Mouse (Mus musculus) left cerebral cortex, postnatal 36 days (tissue): Measurements from ENCODE around the gene Brd7. TPM values are rescaled to one million over a fixed set of nuclear protein-coding genes. Genes with fewer than 3 reads are reported as not detected.
A peak's percentile ranks its signal among the peaks of the same experiment; 100 is the strongest.

Experiments used
- DNase-seq, 2 experiments: peaks; one replicate each; pipeline ENCODE4 v3.0.0; 2021 to 2022; ENCODE audit warnings: low spot score in 2 of 2, mixed read lengths in 1 of 2
- intact Hi-C: fragments of 180-260 bp; cut with DNase I; formaldehyde crosslinking; loops from one replicate; pipeline ENCODE4 v1.15.1; 2025
- total RNA-seq, 2 experiments: library from RNA; stranded (reverse); gene quantifications; 2 replicates each; pipeline ENCODE4 v1.2.3; 2021

The Brd7 gene
- total RNA-seq, 2 experiments from 2014 or later = 48.2 to 66.4 TPM

DNA sequence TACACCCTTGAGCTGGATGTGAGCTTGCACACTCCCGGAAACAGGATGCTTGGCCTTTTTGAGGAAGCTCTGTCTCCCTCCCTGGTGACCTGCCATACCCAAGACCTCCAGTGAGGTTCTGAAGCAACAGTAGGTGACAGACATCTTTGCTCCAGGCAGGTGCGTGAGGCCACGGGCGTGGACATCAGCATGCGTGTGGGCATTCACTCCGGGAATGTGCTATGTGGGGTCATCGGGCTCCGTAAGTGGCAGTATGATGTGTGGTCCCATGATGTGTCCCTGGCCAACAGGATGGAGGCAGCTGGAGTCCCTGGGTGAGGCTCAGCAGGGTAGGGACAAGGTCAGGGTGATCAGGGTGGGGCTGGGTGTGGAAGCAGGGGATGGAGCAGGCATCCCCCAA, 46.7 kb downstream of the Brd7 start:
- DNase-seq = no peak
- intact Hi-C loops = no loop called here

- peak in 1 of 2 experiments; percentile 3 for DNase-seq
- intact Hi-C loops = no loop called here
These were observed 48.0 kb downstream of the Brd7 start for GRCm38 (mm10) chr8:88313991-88314390.

DNA sequence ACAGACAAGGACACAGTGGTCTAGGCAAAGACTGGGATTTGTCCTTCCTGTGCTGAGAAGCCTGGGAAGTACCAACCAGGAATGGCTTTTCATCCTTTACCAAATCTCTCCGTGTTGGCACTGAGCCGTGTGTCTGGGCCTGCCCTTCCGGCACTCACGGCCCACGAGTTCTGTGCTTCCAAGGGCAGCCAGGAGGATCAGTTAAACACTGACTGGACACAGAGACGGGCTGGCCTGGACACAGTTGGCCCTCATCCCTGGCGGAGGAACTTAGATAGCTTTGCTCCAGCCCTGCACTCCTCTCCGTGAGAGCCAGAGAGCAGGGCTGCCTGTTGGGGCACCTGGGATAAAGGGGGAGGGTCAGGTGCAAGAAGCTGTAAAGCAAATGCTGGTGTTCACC, 49.0 kb downstream of the Brd7 start:
- intact Hi-C loops = no loop called here
- DNase-seq = no peak

GRCm38 (mm10) chr8:88310286-88310685, 51.7 kb downstream of the Brd7 start:
- no peak for DNase-seq
- intact Hi-C loops = no loop called here

- intact Hi-C loops = no loop called here
- no peak for DNase-seq
These were observed 52.1 kb downstream of the Brd7 start for GRCm38 (mm10) chr8:88309881-88310280.

DNA sequence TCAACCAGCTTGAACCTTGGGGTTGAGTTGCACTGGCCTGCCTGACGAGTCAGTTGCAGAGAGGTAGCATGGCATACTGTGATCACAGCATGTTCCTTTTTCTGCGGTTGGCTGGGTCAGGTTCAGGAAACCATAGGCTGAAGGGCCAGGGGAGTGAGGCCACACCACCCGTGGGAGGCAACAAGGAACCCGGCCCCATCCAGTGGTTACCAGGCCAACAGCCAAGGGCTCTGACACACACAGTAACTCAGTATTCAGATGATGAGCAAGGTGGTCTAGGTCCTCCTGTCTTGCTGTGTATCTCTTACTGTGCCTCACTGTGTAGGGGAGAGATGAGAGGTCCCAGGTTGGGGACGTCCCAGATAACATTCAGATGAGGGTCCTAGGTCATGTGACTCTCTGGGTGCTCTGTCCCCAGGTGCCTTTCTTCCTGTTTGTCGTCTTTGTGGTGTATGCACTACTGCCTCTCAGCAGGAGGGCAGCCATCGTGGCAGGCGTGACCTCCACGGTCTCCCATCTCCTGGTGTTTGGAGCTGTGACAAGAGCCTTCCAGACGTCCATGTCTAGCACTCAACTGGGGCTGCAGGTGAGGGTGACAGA, 52.6 kb downstream of the Brd7 start:
- no peak for DNase-seq
- intact Hi-C loops = no loop called here

- intact Hi-C loops = no loop called here
- DNase-seq = no peak
These were observed 54.3 kb downstream of the Brd7 start for GRCm38 (mm10) chr8:88307736-88308135.

GRCm38 (mm10) chr8:88306511-88306910, 55.5 kb downstream of the Brd7 start:
- intact Hi-C loops = no loop called here
- DNase-seq = no peak

DNA sequence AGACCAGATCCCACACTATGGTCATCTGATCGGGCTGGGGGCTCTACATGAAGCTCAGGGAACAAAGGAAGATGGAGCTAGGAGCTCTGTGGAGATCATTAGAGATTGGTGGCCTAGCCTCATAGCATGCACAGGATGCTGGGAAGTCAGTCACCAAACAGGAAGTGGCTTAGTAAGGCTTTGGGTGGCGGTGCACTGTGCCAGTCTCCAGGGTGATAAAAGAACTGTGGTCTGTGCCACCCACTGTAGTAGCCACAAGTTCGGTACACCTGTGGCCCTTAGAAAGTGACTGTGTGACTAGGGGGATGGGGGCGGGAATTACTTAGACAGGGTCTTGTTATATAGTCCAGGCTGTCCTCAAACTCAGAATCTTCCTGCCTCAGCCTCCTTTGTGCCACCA, 56.2 kb downstream of the Brd7 start:
- no peak for DNase-seq
- intact Hi-C loops = no loop called here

DNA sequence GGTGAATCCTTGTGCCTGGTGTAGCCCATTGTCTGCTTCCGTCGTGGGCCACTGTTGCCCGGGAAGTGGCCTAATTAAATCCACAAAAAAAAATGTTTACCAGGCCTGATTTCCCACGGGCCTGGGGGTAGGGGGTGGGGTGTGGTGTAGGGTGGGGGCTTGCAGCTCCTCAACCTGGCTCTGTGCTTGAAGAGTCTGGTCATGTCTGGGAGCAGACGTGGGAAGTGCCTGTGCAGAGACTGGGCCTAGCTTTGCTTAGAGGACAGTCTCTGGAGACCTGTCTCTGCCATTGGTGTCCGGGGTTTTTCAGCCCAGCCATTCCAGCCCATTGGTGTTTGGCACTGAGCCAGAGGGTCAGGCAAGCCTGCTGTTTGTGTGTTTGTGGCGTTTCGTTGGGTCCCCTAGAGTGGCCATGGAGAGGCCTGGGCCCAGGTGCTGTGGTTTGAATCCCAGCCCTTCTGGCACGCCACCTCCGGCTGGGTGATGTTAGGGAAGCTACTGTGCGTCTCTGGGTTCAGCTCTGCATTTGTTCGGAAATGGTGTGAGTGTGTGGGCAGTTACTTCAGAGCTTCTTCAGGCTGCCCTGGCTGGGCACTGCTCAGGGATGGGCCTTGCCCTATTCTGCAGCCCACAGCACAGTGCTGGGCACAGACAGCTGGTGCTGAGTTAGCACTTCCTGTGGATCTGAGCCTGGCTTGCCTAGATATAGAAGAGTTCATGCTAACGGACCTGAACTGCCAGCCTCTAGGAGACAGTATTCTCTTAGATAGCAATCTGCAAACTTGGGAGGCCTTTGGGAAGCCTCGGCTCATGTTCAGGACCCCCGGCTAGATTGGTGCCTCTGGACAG, 60.2 kb downstream of the Brd7 start:
- intact Hi-C loops = no loop called here
- DNase-seq = no peak

- DNase-seq = no peak
- intact Hi-C loops = no loop called here
These were observed 61.9 kb downstream of the Brd7 start for GRCm38 (mm10) chr8:88299907-88300603.

GRCm38 (mm10) chr8:88298733-88299103, 63.3 kb downstream of the Brd7 start:
- intact Hi-C loops = no loop called here
- no peak for DNase-seq

- intact Hi-C loops = no loop called here
- no peak for DNase-seq
These were observed 63.8 kb downstream of the Brd7 start for GRCm38 (mm10) chr8:88297976-88298732.

DNA sequence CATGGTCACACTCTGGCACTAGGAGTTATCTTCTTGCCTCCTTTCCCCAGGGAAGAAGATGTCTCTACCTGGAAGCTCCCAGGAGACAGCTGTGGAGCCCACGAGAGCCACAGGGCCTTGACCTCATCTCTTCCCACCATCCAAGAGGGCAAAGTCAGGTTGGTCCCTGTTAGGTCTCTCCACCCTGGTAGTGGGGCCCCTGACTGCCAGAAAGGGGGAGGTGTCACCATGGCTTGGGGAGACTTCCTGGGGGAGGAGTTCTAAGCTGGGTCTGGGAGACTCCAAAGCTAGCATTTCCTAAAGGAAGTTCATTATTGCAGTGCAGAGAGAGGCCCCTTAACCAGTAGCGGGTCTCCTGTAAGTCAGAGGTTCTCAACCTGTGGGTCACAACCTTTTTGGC, 67.0 kb downstream of the Brd7 start:
- DNase-seq = no peak
- intact Hi-C loops = no loop called here

GRCm38 (mm10) chr8:88293590-88294356, 68.2 kb downstream of the Brd7 start:
- DNase-seq = no peak
- intact Hi-C loops = no loop called here

DNA sequence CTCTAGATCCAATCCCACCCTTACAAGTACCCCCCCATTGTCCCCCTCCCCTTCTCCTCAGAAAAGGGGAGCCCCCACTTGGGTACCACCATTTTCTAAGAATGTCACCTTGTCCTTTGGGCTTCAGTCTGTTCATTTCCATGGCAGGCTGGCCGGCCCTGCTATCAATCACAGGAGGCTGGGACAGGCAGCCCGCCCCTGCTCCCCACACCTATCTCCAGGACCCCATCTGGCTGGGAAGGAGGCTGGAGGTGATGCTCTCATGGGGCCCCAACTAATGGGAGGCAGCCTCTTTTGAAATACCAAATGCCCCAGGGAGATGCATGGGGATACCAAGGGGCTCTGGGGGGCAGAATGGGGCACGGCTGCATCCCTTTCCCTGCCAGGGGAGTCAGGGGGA, 69.1 kb downstream of the Brd7 start:
- intact Hi-C loops = no loop called here
- no peak for DNase-seq

DNA sequence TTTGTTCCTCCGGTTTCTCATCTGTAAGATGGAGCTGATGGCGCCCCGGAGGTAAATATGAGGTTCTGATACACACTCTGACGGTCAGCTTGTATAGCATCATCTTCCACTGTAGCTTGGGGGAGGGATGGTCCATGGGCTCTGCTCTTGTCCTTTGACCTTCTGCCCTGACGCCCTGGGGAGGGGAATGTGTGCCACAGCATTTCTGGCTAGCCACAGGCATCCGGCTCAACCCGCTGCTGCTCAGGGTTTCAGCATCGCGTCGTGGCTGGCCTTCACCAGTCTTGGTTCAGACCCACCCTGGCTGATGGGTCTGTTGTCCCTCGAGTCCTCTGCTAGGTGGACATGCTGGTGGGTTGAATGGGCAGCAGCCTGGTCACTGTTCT, 70.7 kb downstream of the Brd7 start:
- no peak for DNase-seq
- intact Hi-C loops = no loop called here

DNA sequence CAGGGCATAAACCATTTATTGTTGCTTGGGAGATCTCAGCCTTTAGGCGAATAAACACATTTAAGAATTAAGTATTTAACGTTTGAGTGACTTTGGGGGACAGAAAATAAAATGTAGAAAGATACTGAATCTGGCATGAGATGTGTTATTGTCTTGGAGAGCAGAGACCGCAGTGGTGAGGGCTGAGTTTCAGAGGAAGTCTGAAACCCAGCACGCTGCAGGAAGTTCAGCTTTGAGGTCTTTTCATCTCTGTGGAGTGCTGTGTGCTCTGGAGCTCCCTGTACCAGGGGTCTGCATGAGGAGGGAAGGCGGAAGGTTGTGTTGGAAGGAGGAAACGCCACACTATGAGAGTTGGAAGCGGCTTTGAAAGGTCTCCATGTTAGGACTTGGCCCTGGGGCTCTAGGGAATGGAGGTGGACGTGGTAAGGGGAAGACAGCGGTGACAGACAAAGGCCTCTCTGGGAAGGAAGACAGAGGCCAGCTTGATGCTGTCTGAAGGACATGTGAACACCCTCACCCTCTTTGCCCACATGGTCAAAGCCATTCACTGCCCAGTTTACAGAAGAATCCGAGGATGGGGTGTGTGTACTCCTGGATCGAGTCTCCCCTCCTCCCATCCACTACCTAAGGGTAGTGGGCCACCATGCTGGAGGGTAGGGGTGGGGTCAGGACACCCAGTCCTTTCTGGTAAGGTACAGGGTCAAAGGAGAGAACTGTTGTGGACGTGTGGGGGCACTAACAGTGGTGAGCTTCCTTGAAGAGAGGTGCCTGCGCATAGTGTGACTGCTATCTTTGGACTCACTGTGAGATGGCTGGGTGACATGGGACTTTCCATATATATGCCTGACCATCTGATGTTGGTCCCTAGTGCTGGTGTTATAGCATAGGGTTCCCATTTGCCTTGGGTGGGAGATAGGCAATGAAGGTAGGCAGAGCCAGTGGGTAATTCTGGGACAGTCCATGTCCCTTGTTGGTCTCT, 71.4 kb downstream of the Brd7 start:
- intact Hi-C loops = no loop called here
- DNase-seq = no peak
